Mouse (Mus musculus) E14TG2a.4 (cell line): Measurements from ENCODE around the gene Tlnrd1.

Experiments used
- H3K27me3 ChIP-seq: 2 replicates; pipeline ENCODE4 v1.6.1; 2014; ENCODE audit warnings: low read length, control low read depth; ENCODE audit not compliant: insufficient read depth
- H3K36me3 ChIP-seq: 2 replicates; pipeline ENCODE4 v1.6.1; 2014; ENCODE audit warnings: low read length, control low read depth; ENCODE audit not compliant: insufficient read depth
- H3K4me1 ChIP-seq: replicated peaks from 2 replicates; pipeline ENCODE4 v1.6.1; 2014; ENCODE audit warnings: low read depth, low read length, control low read depth
- H3K4me3 ChIP-seq: replicated peaks from 2 replicates; pipeline ENCODE4 v1.5.1; 2014; ENCODE audit warnings: mild to moderate bottlenecking, low read length
- H3K9me3 ChIP-seq: 2 replicates; pipeline ENCODE4 v1.6.1; 2014; ENCODE audit warnings: low read length, control low read depth
- CTCF ChIP-seq: conservative IDR thresholded peaks from 2 replicates; pipeline ENCODE4 v1.5.1; 2014; ENCODE audit warnings: low read length
- NANOG ChIP-seq: IDR thresholded peaks from 2 replicates; pipeline ENCODE4 v1.6.1; 2014; ENCODE audit warnings: borderline replicate concordance, low read length, mixed read lengths
- POU5F1 ChIP-seq: IDR thresholded peaks from 2 replicates; pipeline ENCODE4 v1.6.1; 2014; ENCODE audit warnings: low read length, borderline replicate concordance

The Tlnrd1 gene

DNA sequence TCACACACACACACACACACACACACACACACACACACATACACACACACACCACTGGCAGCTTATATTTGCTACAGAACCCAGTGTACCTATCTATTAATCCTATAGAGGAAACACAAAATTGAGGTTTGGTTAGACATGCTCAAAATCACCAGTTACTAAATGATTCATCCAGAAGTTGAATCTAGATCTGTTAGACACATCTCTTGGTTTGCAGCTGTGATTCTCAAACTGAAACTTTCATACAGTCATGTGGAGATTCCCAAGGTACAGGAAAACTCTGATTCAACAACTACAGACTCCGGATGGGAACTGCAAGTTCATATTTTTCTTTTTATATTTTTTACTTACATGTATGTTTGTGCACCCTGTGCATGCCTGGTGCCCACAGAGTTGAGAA, 28.9 kb downstream of the Tlnrd1 start:
- Histone ChIP-seq H3K27me3 (no peaks in the 10 kb centered on the region), H3K4me3 (no peak overlapping the region), H3K36me3 (no peaks in the 10 kb centered on the region), H3K4me1 (peaks cover 34% of the 10 kb centered on the region), H3K9me3 (no peaks in the 10 kb centered on the region)
- TF ChIP-seq POU5F1 (no peak), NANOG (no peak), CTCF (no peak)

DNA sequence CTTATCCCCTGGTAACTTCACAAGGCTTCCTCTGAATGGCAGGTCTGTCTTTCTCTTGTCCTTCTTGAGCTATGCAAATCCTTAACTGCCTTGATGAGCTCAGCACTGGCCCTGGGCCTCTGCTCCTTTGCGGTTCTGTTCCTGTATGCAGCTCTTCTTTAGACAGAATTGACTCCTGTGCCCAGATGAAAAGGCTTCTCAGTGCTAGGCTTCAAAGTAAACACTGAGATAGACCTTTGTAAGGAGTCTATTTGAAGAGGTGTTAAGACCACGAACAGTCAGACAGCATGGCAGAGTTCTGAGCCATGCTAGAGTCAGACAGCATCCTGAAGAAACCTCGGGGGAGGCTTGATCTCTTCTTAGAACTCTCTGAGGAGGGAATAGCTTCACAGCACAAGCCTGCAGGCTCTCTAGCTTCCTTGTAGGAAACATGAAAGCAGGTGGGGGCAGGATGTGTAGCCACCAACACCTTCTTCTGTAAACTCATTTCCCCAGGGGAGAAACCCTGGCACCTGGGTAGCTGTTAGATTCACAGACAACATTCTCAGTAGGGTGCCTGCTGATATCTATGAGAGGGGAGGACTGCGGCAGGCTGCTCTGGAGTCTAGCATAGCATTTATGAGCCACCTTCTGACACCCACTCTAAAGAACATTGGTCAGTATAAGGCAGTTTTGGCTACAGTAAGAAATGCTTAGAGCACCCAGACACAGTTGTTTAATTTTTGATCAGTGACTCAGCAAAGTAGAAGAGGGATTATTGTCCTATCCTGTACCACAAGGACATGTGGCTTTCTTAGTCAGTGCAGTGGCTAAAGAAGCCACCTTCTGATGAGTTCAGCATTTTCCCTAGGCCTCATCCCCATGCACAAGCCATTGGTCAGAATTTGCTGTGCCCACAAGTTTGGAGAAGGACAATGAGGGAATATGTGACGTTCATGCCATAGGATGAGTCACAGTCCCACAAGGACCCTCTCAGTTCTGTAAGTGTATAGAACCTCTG, 31.4 kb downstream of the Tlnrd1 start:
- Histone ChIP-seq H3K27me3 (no peaks in the 10 kb centered on the region), H3K9me3 (no peaks in the 10 kb centered on the region), H3K4me3 (no peak overlapping the region), H3K4me1 (peaks cover 24% of the 10 kb centered on the region), H3K36me3 (no peaks in the 10 kb centered on the region)
- TF ChIP-seq POU5F1: no peak
- TF ChIP-seq NANOG: no peak
- no peak for TF ChIP-seq CTCF

DNA sequence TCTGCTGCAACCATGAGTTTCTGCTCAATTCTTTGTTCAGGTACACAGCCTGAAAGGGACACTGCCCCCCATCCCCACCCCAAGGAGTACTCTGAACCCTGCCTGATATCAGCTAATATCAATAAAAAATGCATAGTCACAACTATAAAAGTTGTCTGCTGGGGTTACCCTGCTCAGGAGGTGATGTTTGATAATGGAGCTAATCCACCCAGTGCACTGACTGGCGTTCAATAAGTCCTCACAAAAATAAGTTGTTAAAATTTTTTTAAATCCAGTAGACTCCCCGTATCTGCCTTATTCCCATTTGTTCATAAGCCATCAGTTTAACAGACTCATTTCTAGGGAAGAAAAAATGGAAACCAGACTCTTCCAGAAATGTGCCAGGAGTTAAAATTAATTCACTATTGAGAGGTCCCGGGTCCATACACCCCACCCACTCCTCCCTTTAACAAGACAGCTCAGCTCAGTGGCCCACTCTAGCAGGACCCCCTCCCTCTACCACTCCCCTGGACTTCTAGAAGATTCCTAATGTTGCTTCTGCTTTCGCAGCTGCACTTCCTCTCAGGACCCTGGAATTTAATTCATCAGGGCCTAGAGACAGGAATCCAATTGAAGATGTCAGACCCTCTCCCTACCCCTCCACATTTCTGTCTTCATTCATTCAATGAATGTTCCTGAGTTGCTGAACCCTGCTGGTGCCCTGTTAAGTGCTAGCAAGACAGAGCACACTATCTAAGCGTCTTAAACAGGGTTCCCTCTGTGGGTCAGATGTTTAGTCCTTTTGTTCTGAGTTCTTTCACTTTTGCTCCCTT, 32.3 kb downstream of the Tlnrd1 start:
- TF ChIP-seq CTCF (no peak), NANOG (no peak), POU5F1 (no peak)
- Histone ChIP-seq H3K4me3 (no peak overlapping the region), H3K4me1 (peaks cover 21% of the 10 kb centered on the region), H3K36me3 (no peaks in the 10 kb centered on the region), H3K9me3 (no peaks in the 10 kb centered on the region), H3K27me3 (no peaks in the 10 kb centered on the region)

DNA sequence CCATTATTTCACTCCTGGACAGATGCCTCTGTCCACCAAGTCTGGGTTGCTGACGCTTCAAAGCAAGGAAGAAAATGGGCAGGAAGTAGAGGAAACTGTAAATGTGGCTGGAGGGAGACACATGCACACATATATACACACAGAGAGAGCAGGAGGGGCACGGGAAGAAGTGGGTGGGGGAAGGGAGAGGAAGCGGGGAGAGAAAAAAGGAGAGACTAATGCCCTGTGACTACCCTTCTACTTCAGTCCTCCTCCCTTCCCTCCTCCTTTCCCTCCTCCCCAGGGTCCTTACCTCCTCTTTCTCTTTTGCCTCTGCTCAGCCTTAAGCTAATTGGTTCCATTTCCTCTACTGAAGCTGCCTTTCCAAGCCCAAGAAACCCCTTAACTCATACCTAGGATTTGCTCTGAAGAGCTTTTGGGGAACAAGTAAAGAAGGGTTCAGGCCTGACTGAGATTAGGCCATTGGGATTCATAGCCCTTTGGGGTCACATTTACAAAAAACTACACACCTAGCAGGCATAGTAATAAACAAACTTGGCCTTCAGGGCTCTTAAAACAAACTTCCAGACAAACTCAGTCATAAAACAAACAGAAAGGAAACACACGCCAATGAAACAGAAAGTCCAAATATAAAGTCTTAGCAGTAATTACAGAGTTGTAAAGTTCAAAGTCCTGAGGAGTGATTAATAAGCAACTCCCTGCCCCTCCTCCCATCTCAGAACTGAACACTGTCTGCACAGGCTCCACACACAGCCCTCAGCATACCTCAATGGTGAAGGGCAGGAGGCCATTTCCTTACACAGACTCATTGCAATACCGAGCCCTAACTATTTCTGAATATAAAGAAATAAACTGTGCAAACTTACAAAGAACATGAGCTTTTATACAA, 36.7 kb downstream of the Tlnrd1 start:
- no peaks in the 10 kb centered on the region for H3K27me3 ChIP-seq
- H3K4me1 ChIP-seq: peaks cover 4% of the 10 kb centered on the region; the same call in 1 of the 2 replicates
- peaks cover 4% of the 10 kb centered on the region for H3K9me3 ChIP-seq
- H3K4me3 ChIP-seq: no peak overlapping the region
- TF ChIP-seq CTCF (no peak), NANOG (no peak), POU5F1 (no peak)
- H3K36me3 ChIP-seq: no peaks in the 10 kb centered on the region

DNA sequence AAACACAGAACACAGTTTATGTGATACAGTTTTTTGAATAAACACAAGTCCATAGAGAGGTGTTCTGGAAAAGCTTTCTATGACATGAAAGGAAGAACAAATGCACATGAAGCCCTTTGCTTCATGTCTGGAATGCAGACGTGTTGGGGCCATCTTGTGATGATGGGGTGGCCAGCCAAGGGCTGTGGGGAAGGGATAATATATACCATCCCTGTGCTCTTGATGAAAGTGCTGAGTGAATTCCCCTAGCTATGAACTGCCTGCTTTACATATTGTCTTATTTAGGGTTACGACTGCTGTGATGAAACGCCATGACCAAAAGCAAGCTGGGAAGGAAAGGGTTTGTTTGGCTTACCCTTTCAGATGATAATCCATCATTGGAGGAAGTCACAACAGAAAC, 39.3 kb downstream of the Tlnrd1 start:
- Histone ChIP-seq H3K4me3 (no peak overlapping the region), H3K36me3 (no peaks in the 10 kb centered on the region), H3K27me3 (no peaks in the 10 kb centered on the region), H3K9me3 (peaks cover 4% of the 10 kb centered on the region), H3K4me1 (peaks cover 5% of the 10 kb centered on the region; the same call in 1 of the 2 replicates)
- TF ChIP-seq POU5F1: no peak
- TF ChIP-seq NANOG: no peak
- TF ChIP-seq CTCF: no peak

DNA sequence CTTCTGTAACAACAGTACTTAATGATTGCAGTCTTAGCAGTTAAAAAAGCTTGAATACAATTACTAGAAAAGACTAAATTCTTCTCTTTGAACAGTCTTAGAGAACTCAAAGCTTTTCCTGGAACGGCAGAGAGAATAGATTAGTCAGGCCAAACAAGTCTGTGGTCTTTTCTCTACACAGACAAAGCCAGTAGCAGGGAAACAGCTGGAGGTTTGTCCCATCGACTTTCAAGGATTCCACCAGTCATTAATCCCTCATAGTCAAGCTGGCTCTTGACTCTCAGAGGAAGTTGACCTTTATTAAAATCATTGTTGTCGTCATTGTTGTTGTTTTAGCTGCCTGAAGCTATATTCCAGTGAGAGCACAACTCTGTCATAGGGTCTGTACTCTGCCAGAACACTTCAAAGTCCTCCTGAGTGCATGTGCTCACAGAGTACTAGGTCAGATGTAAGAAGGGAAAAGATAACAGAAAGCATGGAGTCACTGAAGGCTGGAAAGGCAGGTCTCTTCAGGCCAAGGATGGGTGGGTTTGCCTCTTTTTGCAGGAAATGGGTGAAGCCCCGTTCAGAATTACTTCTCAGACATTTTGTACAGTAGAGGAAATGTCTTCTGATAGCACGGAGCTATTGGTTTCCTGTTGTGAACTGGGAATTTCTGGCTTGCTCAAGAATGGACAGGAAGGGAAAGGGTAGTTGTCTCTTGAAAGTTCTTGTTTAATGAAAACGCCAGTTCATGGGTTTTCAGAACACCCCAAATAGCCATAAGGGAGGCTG, 41.4 kb downstream of the Tlnrd1 start:
- H3K4me3 ChIP-seq: no peak overlapping the region
- peaks cover 4% of the 10 kb centered on the region for H3K9me3 ChIP-seq
- TF ChIP-seq CTCF: no peak
- TF ChIP-seq NANOG: peak; percentile 42; the same call in 1 of the 2 replicates
- H3K4me1 ChIP-seq: peaks cover 5% of the 10 kb centered on the region; the same call in 1 of the 2 replicates
- H3K27me3 ChIP-seq: no peaks in the 10 kb centered on the region
- H3K36me3 ChIP-seq: no peaks in the 10 kb centered on the region

DNA sequence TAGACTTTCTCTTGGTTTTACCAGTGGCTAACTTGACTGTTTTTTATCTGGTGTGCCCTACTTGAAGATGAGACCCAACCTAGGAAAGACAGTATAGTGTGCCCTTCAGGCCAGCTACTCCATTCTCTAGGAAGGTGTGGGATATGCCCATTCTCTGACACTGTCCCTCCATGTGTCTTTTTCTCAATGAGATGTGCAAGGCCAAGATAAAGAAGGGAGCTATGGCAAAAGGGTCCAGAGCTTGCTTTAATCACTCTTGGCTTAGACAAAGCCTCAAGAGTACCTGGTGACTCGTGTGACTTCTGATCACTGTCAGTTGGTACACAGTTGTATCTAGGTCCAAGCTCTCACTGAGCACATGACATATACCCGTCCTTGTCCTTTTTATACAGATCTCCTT, 44.0 kb downstream of the Tlnrd1 start:
- peaks cover 4% of the 10 kb centered on the region for H3K9me3 ChIP-seq
- H3K36me3 ChIP-seq: no peaks in the 10 kb centered on the region
- no peak for TF ChIP-seq POU5F1
- TF ChIP-seq CTCF: no peak
- no peak for TF ChIP-seq NANOG
- peaks cover 9% of the 10 kb centered on the region; the same call in 1 of the 2 replicates for H3K4me1 ChIP-seq
- no peaks in the 10 kb centered on the region for H3K27me3 ChIP-seq
- H3K4me3 ChIP-seq: no peak overlapping the region
